Comparison of ENCODE assay signal across 14 mouse cellular contexts in the genomic region with DNA sequence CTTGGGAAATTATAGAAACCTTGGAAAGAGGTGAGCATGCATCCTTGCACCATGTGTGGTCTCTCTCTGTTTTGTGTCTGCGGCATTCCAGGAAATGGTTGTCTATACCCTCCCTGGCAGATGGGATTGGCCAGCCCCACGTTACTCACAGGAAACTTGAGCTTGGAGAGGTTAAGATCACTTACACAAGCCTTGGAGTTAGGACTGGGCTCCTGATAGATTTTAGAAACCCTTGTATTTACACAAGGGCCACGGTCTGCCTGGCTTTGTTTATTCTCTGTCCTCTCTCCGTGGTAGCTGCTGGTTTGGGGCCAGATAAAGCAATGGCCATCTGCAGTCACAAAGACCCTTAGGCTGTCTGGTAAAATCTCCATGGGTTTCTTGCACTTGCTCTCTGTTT.
DNase-seq lines count a peak whose midpoint lies in the region; ATAC-seq and TF ChIP-seq lines count a peak whose summit lies in the region.
"Had no signal": no experiment of that assay in that cellular context is flagged by ENCODE, and none has a peak within 500 bp of the region (broad histone marks: within the 10 kb centered on the region; RNA-seq: fewer than 3 reads in every experiment).

No protein-coding gene starts in this region.

- peaks cover 23% of the 10 kb centered on the region for H3K79me2 ChIP-seq in liver, adult 2 months (ENCODE audit: control insufficient read depth, insufficient read depth, low read length)

- 25% methylated on average over 4 of the region's 4 CpGs for WGBS in liver, adult 2 months
- WGBS in liver, embryonic 12.5 days (ENCODE audit: insufficient replicate concordance) = 38% methylated on average over 4 of the region's 4 CpGs
- 11% methylated on average over 4 of the region's 4 CpGs for WGBS in embryonic facial prominence, embryonic 11.5 days
- 7% methylated on average over 4 of the region's 4 CpGs for WGBS in stomach, embryonic 14.5 days

- no peaks in the 10 kb centered on the region for H3K9me3 ChIP-seq in liver, embryonic 12.5 days (replicated peaks)
- H3K9me3 ChIP-seq in embryonic facial prominence, embryonic 11.5 days (replicated peaks; ENCODE audit: control insufficient read depth, low read length) = no peaks in the 10 kb centered on the region
- H3K9me3 ChIP-seq in stomach, embryonic 14.5 days (ENCODE audit: control insufficient read depth, low read depth, low read length) = no peaks in the 10 kb centered on the region
- H3K9me3 ChIP-seq: forebrain, embryonic 13.5 days; hindbrain, embryonic 15.5 days had no signal

- TF ChIP-seq CTCF in liver, adult 2 months (IDR thresholded peaks at IDR 0.05; ENCODE audit: low read depth, low read length) = no peak

- H3K4me3 ChIP-seq in liver, adult 2 months (ENCODE audit: insufficient read depth, low read depth, low read length) = no peak overlapping the region
- H3K4me3 ChIP-seq in liver, embryonic 12.5 days = no peak overlapping the region
- no peak overlapping the region for H3K4me3 ChIP-seq in embryonic facial prominence, embryonic 11.5 days (ENCODE audit: low read depth, low read length)
- H3K4me3 ChIP-seq in stomach, embryonic 14.5 days (ENCODE audit: low read depth, low read length) = no peak overlapping the region
- H3K4me3 ChIP-seq: forebrain, embryonic 13.5 days; hindbrain, embryonic 15.5 days; left cerebral cortex, adult 2 months had no signal

- no peak for TF ChIP-seq POLR2A in liver, adult 2 months (IDR thresholded peaks at IDR 0.05; ENCODE audit: extremely low read depth, insufficient read depth, low read length)

- DNase-seq in liver, adult 2 months (ENCODE audit: extremely low read depth, low read depth, low spot score) = peak; percentile 65
- peak; percentile 23 for DNase-seq in ZHBTc4 (ENCODE audit: low read depth, low spot score)
- peak; percentile 67 for DNase-seq in embryonic facial prominence, embryonic 11.5 days (ENCODE audit: low spot score)
- DNase-seq in thymus, postnatal 14 days = no peak
- no peak for DNase-seq in layer of hippocampus, postnatal 10 days (ENCODE audit: low spot score in 2 of 2)
- DNase-seq: adrenal gland, postnatal 25 days; gastrocnemius, postnatal 10 days; kidney, postnatal 36 days; right cerebral cortex, postnatal 4 days had no signal

- no peaks in the 10 kb centered on the region for H3K27me3 ChIP-seq in liver, adult 2 months (ENCODE audit: control insufficient read depth, insufficient read depth, low read length)
- H3K27me3 ChIP-seq in liver, embryonic 12.5 days (replicated peaks) = no peaks in the 10 kb centered on the region
- H3K27me3 ChIP-seq in embryonic facial prominence, embryonic 11.5 days (ENCODE audit: control insufficient read depth, insufficient read depth, low read length) = no peaks in the 10 kb centered on the region
- no peaks in the 10 kb centered on the region for H3K27me3 ChIP-seq in stomach, embryonic 14.5 days (ENCODE audit: control insufficient read depth, insufficient read depth, low read length)
- H3K27me3 ChIP-seq: forebrain, embryonic 13.5 days; hindbrain, embryonic 15.5 days had no signal

- no peak overlapping the region for H3K4me2 ChIP-seq in liver, embryonic 12.5 days
- no peak overlapping the region for H3K4me2 ChIP-seq in embryonic facial prominence, embryonic 11.5 days (ENCODE audit: low read depth, low read length)
- H3K4me2 ChIP-seq in stomach, embryonic 14.5 days (replicated peaks; ENCODE audit: low read depth, low read length) = no peak overlapping the region
- H3K4me2 ChIP-seq: forebrain, embryonic 13.5 days; hindbrain, embryonic 15.5 days had no signal

- H3K36me3 ChIP-seq in liver, adult 2 months (ENCODE audit: control insufficient read depth, insufficient read depth, low read length) = peaks cover 9% of the 10 kb centered on the region
- H3K36me3 ChIP-seq in liver, embryonic 12.5 days = peaks cover 5% of the 10 kb centered on the region; the same call in 1 of the 2 replicates
- H3K36me3 ChIP-seq in embryonic facial prominence, embryonic 11.5 days (replicated peaks; ENCODE audit: control insufficient read depth, insufficient read depth, low read depth, low read length) = no peaks in the 10 kb centered on the region; the same call in 1 of the 2 replicates
- peaks cover 9% of the 10 kb centered on the region for H3K36me3 ChIP-seq in stomach, embryonic 14.5 days (ENCODE audit: control insufficient read depth, insufficient read depth, low read length)
- H3K36me3 ChIP-seq: hindbrain, embryonic 15.5 days had no signal

- H3K9ac ChIP-seq in liver, adult 2 months (ENCODE audit: low read depth, low read length) = no peak overlapping the region
- H3K9ac ChIP-seq in liver, embryonic 12.5 days = no peak overlapping the region
- H3K9ac ChIP-seq in embryonic facial prominence, embryonic 11.5 days (replicated peaks; ENCODE audit: low read length) = no peak overlapping the region
- no peak overlapping the region for H3K9ac ChIP-seq in stomach, embryonic 14.5 days (replicated peaks; ENCODE audit: low read depth, low read length)
- H3K9ac ChIP-seq: forebrain, embryonic 13.5 days; hindbrain, embryonic 15.5 days had no signal

- H3K4me1 ChIP-seq in liver, adult 2 months (ENCODE audit: control insufficient read depth, insufficient read depth, low read length) = peaks cover 25% of the 10 kb centered on the region
- peaks cover 23% of the 10 kb centered on the region for H3K4me1 ChIP-seq in liver, embryonic 12.5 days
- H3K4me1 ChIP-seq in embryonic facial prominence, embryonic 11.5 days (ENCODE audit: control insufficient read depth, insufficient read depth, low read length) = peaks cover 8% of the 10 kb centered on the region
- peaks cover 37% of the 10 kb centered on the region for H3K4me1 ChIP-seq in stomach, embryonic 14.5 days (ENCODE audit: control insufficient read depth, insufficient read depth, low read length)

- ATAC-seq in liver, embryonic 12.5 days = no peak
- peak; percentile 75 for ATAC-seq in embryonic facial prominence, embryonic 11.5 days (replicated peaks; ENCODE audit: insufficient number of reproducible peaks, low FRiP score, low TSS enrichment, low read depth)
- ATAC-seq in stomach, embryonic 14.5 days (ENCODE audit: insufficient number of reproducible peaks, insufficient read depth, low FRiP score, low read depth) = peak; percentile 63; the same call in 1 of the 2 replicates
- ATAC-seq: forebrain, embryonic 13.5 days had no signal

- peak overlapping the region; percentile 7; the same call in 1 of the 2 replicates for H3K27ac ChIP-seq in liver, adult 2 months (replicated peaks; ENCODE audit: insufficient read depth, low read depth, low read length)
- H3K27ac ChIP-seq in liver, embryonic 12.5 days = no peak overlapping the region
- no peak overlapping the region for H3K27ac ChIP-seq in embryonic facial prominence, embryonic 11.5 days (replicated peaks; ENCODE audit: low read depth, low read length)
- H3K27ac ChIP-seq in stomach, embryonic 14.5 days (ENCODE audit: low read length) = peak overlapping the region; percentile 45; the same call in 1 of the 2 replicates
- H3K27ac ChIP-seq: forebrain, embryonic 13.5 days; hindbrain, embryonic 15.5 days; left cerebral cortex, adult 2 months had no signal

Comparison
In these comparisons a context has a peak if more than half of its experiments do, and no peak if none do; other contexts are left out.
1. H3K27ac ChIP-seq: peak in liver, adult 2 months (single experiment) and stomach, embryonic 14.5 days (single experiment); none in liver, embryonic 12.5 days (single experiment) and embryonic facial prominence, embryonic 11.5 days (single experiment).
2. DNase-seq: peak in liver, adult 2 months (single experiment), ZHBTc4 (single experiment) and embryonic facial prominence, embryonic 11.5 days (single experiment); none in thymus, postnatal 14 days (single experiment) and layer of hippocampus, postnatal 10 days (0 of 2).